Mouse (Mus musculus): ENCODE measurements around the gene Cacna2d4.

Cacna2d4 gene

DNA sequence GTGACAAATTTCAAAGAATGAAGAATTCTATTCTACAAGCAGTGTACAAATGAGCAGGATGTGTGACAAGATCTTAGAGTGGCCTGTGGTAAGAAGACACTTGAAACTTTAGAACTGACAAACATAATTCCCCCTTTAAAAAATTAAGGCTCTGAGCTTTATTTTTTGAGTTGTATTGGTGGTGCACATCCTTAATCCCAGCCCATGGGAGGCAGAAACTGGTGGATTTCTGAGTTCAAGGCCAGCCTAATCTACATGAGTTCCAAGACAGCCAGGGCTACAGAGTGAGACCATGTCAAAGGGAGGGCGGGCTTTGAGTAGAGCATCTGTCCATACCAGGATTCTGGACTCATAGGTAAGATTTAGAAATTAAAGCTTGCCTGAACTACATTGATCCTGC is 150.5 kb downstream of the Cacna2d4 start:
- DNase-seq (ENCODE audit: low spot score in 2 of 2) = no peak

DNA sequence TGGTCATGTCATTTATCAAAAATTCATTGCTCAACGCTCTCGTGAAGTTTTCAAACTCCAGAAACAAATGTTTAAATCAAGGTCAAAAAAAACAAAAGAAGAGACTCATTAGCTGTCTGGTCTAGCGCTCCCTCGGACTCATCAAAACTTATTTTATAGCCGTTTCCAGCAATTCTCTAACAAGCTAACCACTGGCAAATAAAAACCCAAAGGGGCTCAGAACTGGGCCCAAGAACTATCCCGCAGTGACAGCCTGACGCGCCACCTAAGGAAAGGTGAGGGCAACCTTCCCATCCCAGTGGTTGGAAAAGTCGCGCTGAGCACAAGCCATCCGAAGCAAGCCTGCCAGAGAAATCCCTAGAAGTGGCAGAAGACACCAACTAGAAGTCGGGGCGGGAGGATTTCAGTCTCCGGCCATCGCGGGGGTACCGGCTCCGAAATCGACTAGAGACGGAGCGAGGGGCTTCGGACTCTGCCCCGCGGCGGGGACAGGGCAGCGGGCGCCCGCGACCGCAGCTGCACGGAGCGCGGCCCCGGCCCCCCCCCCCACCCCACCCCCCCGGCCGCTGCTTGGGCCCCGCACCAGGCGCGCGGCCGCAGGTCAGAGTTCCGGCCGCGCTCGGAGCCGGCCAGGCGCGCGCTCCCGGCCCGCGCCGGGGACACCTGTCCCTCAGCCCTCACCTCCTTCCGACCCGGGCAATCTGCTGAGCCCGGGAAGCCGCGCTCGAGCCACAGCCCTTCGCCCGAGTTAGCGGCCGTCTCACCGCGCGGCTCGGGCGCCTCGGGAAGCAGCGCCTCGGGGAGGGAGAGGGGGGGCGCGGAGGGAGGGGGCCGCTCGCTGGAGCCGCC is 151.7 kb downstream of the Cacna2d4 start:
- peak; percentile 12 to 15 for DNase-seq (ENCODE audit: low spot score in 2 of 2)

DNA sequence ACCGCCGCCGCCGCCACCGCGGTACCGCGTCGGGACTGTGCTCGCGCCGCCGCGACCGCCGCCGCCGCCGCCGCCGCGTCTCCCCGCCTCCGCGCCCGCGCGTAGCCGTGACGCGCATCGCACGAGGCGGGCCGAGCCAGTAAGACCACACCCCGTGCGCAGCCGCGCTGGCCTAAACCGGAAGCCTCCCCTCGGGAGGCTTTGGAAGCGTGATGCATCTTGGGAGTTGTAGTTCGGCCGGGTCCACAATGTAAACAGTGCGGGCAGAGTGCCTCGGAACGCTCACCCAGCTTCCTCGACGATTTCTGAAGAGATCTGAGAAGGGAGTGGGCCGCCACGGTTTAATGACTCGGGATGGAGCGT is 152.3 kb downstream of the Cacna2d4 start:
- DNase-seq (ENCODE audit: low spot score in 2 of 2) = peak; percentile 92 to 96

DNA sequence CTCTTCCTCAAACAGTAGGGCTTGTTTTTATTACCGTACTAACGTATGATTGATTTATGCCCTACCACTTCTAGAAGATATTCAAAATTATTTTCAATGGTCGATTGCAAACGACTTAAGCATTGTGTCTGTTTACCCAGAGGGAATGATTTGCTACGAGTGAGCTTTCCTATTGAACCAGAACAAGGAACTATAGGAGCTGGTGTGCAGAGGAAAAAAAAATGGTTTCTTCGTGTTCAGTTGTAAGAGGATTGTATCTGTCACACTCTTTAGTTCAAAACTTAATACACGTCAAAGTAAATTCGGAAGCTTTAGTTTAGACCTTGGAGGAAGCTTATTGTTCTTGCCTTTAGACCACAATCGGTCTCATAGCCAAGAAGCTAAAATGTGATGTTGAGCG is 152.8 kb downstream of the Cacna2d4 start:
- DNase-seq (ENCODE audit: low spot score in 2 of 2) = no peak

DNA sequence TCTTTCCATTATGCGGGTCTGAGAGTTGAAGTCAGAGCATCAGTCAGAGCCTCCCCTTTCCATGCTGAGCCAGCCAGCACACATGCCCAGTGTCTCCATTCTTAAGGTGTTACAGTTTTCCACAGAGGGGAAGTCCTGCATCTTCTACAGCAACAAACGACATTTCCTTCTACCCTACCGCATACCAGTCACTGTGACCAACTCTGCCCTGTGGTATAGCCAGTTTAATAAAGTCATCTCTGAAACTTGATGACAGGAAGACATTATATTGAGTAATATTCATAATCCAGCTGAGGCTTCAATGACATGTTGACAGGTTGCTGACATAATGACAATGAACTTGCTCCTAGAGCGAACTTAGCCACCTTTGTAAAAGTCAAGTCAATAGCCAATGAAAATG is 154.4 kb downstream of the Cacna2d4 start:
- DNase-seq (ENCODE audit: low spot score in 2 of 2) = no peak

DNA sequence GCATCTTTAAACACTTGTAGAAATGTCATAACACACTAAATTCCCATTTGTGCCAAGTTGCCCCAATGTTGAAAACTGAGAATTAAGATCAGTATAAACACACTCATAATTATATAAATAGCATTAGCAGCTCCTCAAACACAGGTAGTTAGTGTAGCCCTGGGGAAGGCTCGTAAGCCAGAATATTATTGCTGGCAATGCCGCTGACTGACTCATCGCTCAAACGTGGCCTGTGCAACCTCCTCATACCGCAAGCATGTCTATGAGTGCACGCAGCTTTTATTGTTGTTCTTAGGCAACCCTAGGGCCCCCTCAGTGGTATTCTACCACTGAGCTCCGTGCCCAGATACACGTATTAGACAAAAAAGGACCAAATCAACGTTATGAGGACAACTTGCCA is 156.5 kb downstream of the Cacna2d4 start:
- DNase-seq (ENCODE audit: low spot score in 2 of 2) = no peak

DNA sequence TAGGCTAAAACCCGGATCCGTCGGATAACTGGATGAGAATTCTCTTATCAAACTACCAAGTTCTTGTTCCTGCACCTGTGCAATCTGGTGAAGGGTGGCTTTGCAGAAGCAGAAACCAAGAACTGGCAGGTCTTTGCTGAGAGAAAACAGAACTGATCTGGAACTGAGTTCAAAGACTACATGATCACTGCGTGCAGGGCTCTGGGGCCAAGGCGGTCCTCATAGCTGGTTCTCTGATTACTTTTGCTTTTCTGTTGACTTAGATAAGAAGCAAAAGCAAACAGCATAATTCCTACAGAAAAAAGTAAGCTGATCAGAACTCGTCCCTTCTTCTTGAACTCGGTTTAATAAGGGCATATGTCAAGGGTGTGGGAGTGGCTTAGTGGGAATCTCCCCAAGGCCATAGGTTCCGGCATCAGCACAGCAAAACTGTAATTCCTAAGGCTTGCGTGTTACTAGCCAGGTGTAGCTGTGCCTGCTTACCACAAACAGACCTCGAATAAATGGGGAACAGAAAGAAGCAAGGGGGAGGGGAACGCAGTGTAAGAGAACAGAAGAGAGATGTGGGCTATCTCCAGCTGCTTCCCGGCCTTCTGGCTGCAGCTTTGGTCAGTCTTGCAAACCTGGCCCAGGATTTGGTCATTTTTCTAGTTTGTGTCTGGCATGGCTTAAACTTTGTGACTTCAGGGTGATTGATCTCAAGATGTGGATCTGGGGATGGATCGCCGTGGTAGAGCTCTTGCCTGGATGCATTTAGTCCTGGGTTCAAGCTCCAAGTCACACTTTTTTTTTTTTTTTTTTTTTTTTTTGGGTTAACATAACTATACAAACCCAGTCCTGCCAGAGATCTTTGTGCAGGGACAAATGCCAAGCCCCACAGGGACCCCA is 159.3 kb downstream of the Cacna2d4 start:
- DNase-seq (ENCODE audit: low spot score in 2 of 2) = no peak

DNA sequence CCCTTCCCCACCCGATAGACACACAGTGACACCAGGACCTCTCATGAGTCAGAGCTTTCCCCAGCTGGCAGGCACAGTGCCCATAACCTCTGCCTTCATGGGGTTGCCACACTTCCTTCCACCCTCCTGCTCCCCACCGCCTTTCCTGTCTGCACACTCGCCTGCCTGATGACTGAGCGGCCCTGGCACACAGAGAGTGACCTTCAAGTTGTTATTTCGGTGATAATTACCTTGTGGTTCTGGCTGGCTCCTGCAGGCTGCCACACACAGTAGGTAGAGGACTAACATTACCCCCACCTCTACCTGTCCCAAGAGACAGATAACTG is 159.9 kb downstream of the Cacna2d4 start:
- peak in 1 of 2 experiments; percentile 9 for DNase-seq (ENCODE audit: low spot score in 2 of 2)

DNA sequence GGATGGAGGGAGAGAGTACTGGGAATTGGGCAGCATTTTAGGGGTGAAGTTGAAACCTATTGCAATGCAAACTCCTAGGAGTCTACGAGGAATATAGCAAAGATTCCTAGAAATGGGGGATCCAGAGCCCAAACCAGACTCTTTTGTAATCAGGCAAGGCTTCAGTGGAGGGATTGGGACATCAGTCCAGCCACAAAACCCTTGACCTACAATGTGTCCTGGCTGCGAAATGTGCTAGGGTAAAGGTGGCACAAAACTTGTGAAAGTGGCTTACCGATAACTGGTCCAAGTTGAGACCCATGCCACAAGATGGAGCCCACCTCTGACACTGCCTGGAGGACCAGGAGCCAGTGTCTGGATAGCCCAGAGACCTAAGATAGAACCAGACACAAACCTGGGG is 163.0 kb downstream of the Cacna2d4 start:
- DNase-seq (ENCODE audit: low spot score in 2 of 2) = no peak

DNA sequence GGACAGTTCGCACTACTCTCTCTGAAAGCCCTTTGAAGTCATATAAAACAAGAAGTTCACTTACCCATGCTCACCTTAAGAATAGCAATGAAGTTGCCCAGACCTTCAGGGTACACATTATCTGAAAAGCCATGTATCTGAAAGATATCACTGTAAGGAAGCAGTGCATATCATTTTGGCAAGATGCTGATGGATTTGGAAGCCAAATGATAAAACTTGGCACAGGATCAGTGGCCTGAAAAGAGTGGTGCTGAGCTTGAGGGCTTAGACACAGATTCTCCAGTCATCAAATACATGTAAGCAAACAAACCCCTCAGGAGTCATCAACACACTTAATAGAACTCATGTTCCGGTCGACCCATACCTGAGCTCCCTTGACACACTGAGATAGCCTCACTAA is 164.3 kb downstream of the Cacna2d4 start:
- DNase-seq (ENCODE audit: low spot score in 2 of 2) = no peak

DNA sequence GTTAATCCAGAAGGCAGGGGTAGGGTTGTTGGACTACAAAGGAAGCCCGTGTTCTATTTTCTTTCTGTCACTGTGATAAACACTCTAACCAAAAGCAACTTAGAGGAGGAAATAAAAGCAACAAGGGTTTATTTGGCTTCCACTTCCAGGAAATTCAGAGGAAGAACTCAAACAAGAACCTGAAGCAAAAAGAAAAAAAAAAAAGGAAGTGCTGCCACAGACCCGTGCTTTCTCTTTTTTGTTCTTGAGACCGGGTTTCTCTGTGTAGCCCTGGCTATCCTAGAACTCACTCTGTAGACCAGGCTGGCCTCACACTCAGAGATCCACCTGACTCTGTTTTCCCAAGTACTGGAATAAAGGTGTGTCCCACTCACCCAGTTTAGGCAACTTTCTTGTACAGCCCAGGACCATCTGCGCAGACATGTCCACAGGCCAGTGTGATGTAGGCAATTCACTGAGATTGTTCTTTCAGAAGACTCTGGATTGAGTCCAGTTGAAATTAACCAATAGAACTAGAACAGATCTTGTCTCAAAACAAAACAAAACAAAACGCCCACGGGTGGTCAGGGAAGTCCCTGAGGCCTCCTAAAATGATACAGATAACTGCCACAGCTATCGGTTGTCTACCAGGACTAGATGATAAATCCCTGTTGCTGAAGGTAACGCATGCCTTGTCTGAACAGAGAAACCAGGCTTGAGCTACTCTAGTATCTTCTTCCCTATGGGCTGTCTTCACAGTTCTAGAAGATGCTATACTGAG is 165.4 kb downstream of the Cacna2d4 start:
- no peak for DNase-seq (ENCODE audit: low spot score in 2 of 2)

Data from frontal cortex, postnatal 36 days (tissue).